Mouse (Mus musculus): Measurements from ENCODE around the gene Cerk. TPM values are rescaled to one million over a fixed set of nuclear protein-coding genes. Genes with fewer than 3 reads are reported as not detected.

Gene Cerk
- polyA plus RNA-seq (2014; fragmentation: Nextera tagmentation; extraction: Ambion mirVana): 27.0 and 36.8 TPM in 2 replicates

- Histone ChIP-seq H3K27ac (ENCODE audit: low read depth, low read length) (peak within 1 kb of the TSS; percentile 96), H3K9me3 (ENCODE audit: control insufficient read depth, low read length) (no peaks in the 10 kb centered on the region), H3K4me1 (ENCODE audit: control insufficient read depth, insufficient read depth, low read length) (peaks cover 35% of the 10 kb centered on the region), H3K4me3 (ENCODE audit: low read depth, low read length) (peak within 1 kb of the TSS; percentile 92), H3K27me3 (ENCODE audit: control insufficient read depth, insufficient read depth, low read length) (no peaks in the 10 kb centered on the region; the same call in 1 of the 2 replicates), H3K4me2 (ENCODE audit: low read depth, low read length) (peak within 1 kb of the TSS; percentile 84), H3K9ac (replicated peaks; ENCODE audit: low read depth, low read length) (peak within 1 kb of the TSS; percentile 98), H3K36me3 (ENCODE audit: control insufficient read depth, insufficient read depth, low read length) (no peaks in the 10 kb centered on the region)
- 3% methylated on average over 40 of the region's 43 CpGs for WGBS
- ATAC-seq (ENCODE audit: low read depth): peak; percentile 68
Measured at GRCm38 (mm10) chr15:86185689-86186569, at the start of gene Cerk. Cerk (minus strand) TSS chr15:86186141.

- H3K4me3 ChIP-seq (ENCODE audit: low read depth, low read length): no peak overlapping the region
- 0 out of 2 replicates have a peak, but pooled peaks cover 4% of the 10 kb centered on the region for H3K4me1 ChIP-seq (ENCODE audit: control insufficient read depth, insufficient read depth, low read length)
- H3K4me2 ChIP-seq (ENCODE audit: low read depth, low read length): no peak overlapping the region
- no peaks in the 10 kb centered on the region for H3K36me3 ChIP-seq (ENCODE audit: control insufficient read depth, insufficient read depth, low read length)
- WGBS: 86% methylated on average over 22 of the region's 22 CpGs
- no peaks in the 10 kb centered on the region for H3K27me3 ChIP-seq (ENCODE audit: control insufficient read depth, insufficient read depth, low read length)
- H3K27ac ChIP-seq (ENCODE audit: low read depth, low read length): no peak overlapping the region
- H3K9ac ChIP-seq (replicated peaks; ENCODE audit: low read depth, low read length): no peak overlapping the region
- no peaks in the 10 kb centered on the region for H3K9me3 ChIP-seq (ENCODE audit: control insufficient read depth, low read length)
- no peak for ATAC-seq (ENCODE audit: low read depth)
Measured at GRCm38 (mm10) chr15:86234517-86235441, 48.8 kb upstream of the Cerk start.

- ATAC-seq (ENCODE audit: low read depth): no peak
- Histone ChIP-seq H3K9me3 (ENCODE audit: control insufficient read depth, low read length) (no peaks in the 10 kb centered on the region), H3K27me3 (ENCODE audit: control insufficient read depth, insufficient read depth, low read length) (no peaks in the 10 kb centered on the region), H3K36me3 (ENCODE audit: control insufficient read depth, insufficient read depth, low read length) (no peaks in the 10 kb centered on the region), H3K4me1 (ENCODE audit: control insufficient read depth, insufficient read depth, low read length) (0 out of 2 replicates have a peak, but pooled peaks cover 4% of the 10 kb centered on the region), H3K27ac (ENCODE audit: low read depth, low read length) (no peak overlapping the region), H3K4me3 (ENCODE audit: low read depth, low read length) (no peak overlapping the region), H3K9ac (replicated peaks; ENCODE audit: low read depth, low read length) (no peak overlapping the region), H3K4me2 (ENCODE audit: low read depth, low read length) (no peak overlapping the region)
- 93% methylated on average over 5 of the region's 5 CpGs for WGBS
Measured at GRCm38 (mm10) chr15:86234001-86234400, 48.1 kb upstream of the Cerk start.

GRCm38 (mm10) chr15:86231831-86232512 is 46.0 kb upstream of the Cerk start:
- WGBS: 43% methylated on average over 7 of the region's 7 CpGs
- Histone ChIP-seq H3K27me3 (ENCODE audit: control insufficient read depth, insufficient read depth, low read length) (no peaks in the 10 kb centered on the region), H3K9ac (replicated peaks; ENCODE audit: low read depth, low read length) (no peak overlapping the region), H3K4me1 (ENCODE audit: control insufficient read depth, insufficient read depth, low read length) (0 out of 2 replicates have a peak, but pooled peaks cover 4% of the 10 kb centered on the region), H3K4me2 (ENCODE audit: low read depth, low read length) (no peak overlapping the region), H3K4me3 (ENCODE audit: low read depth, low read length) (no peak overlapping the region), H3K36me3 (ENCODE audit: control insufficient read depth, insufficient read depth, low read length) (no peaks in the 10 kb centered on the region), H3K9me3 (ENCODE audit: control insufficient read depth, low read length) (no peaks in the 10 kb centered on the region), H3K27ac (ENCODE audit: low read depth, low read length) (no peak overlapping the region)
- ATAC-seq (ENCODE audit: low read depth): no peak

GRCm38 (mm10) chr15:86231170-86231569 is 45.2 kb upstream of the Cerk start:
- 88% methylated on average over 1 of the region's 1 CpGs for WGBS
- H3K4me2 ChIP-seq (ENCODE audit: low read depth, low read length): no peak overlapping the region
- no peak overlapping the region for H3K9ac ChIP-seq (replicated peaks; ENCODE audit: low read depth, low read length)
- no peak for ATAC-seq (ENCODE audit: low read depth)
- H3K9me3 ChIP-seq (ENCODE audit: control insufficient read depth, low read length): no peaks in the 10 kb centered on the region
- no peak overlapping the region for H3K4me3 ChIP-seq (ENCODE audit: low read depth, low read length)
- H3K27ac ChIP-seq (ENCODE audit: low read depth, low read length): no peak overlapping the region
- H3K27me3 ChIP-seq (ENCODE audit: control insufficient read depth, insufficient read depth, low read length): no peaks in the 10 kb centered on the region
- H3K4me1 ChIP-seq (ENCODE audit: control insufficient read depth, insufficient read depth, low read length): 0 out of 2 replicates have a peak, but pooled peaks cover 4% of the 10 kb centered on the region
- no peaks in the 10 kb centered on the region for H3K36me3 ChIP-seq (ENCODE audit: control insufficient read depth, insufficient read depth, low read length)

GRCm38 (mm10) chr15:86229623-86230022 is 43.7 kb upstream of the Cerk start:
- H3K27ac ChIP-seq (ENCODE audit: low read depth, low read length): no peak overlapping the region
- no peak for ATAC-seq (ENCODE audit: low read depth)
- H3K27me3 ChIP-seq (ENCODE audit: control insufficient read depth, insufficient read depth, low read length): no peaks in the 10 kb centered on the region
- H3K9me3 ChIP-seq (ENCODE audit: control insufficient read depth, low read length): no peaks in the 10 kb centered on the region
- WGBS: 79% methylated on average over 11 of the region's 11 CpGs
- no peaks in the 10 kb centered on the region for H3K36me3 ChIP-seq (ENCODE audit: control insufficient read depth, insufficient read depth, low read length)
- no peak overlapping the region for H3K9ac ChIP-seq (replicated peaks; ENCODE audit: low read depth, low read length)
- 0 out of 2 replicates have a peak, but pooled peaks cover 4% of the 10 kb centered on the region for H3K4me1 ChIP-seq (ENCODE audit: control insufficient read depth, insufficient read depth, low read length)
- H3K4me2 ChIP-seq (ENCODE audit: low read depth, low read length): no peak overlapping the region
- H3K4me3 ChIP-seq (ENCODE audit: low read depth, low read length): no peak overlapping the region

- no peak overlapping the region for H3K9ac ChIP-seq (replicated peaks; ENCODE audit: low read depth, low read length)
- no peak for ATAC-seq (ENCODE audit: low read depth)
- H3K36me3 ChIP-seq (ENCODE audit: control insufficient read depth, insufficient read depth, low read length): no peaks in the 10 kb centered on the region
- no peak overlapping the region for H3K4me3 ChIP-seq (ENCODE audit: low read depth, low read length)
- H3K9me3 ChIP-seq (ENCODE audit: control insufficient read depth, low read length): no peaks in the 10 kb centered on the region
- no peak overlapping the region for H3K4me2 ChIP-seq (ENCODE audit: low read depth, low read length)
- WGBS: 83% methylated on average over 8 of the region's 8 CpGs
- no peak overlapping the region for H3K27ac ChIP-seq (ENCODE audit: low read depth, low read length)
- no peaks in the 10 kb centered on the region for H3K27me3 ChIP-seq (ENCODE audit: control insufficient read depth, insufficient read depth, low read length)
- H3K4me1 ChIP-seq (ENCODE audit: control insufficient read depth, insufficient read depth, low read length): 0 out of 2 replicates have a peak, but pooled peaks cover 4% of the 10 kb centered on the region
Measured at GRCm38 (mm10) chr15:86229088-86229487, 43.1 kb upstream of the Cerk start.

GRCm38 (mm10) chr15:86228186-86228585 is 42.2 kb upstream of the Cerk start:
- H3K9ac ChIP-seq (replicated peaks; ENCODE audit: low read depth, low read length): no peak overlapping the region
- WGBS: 40% methylated on average over 3 of the region's 3 CpGs

More at GRCm38 (mm10) chr15:86228186-86228585, 42.2 kb upstream of the Cerk start:
- no peak for ATAC-seq (ENCODE audit: low read depth)
- Histone ChIP-seq H3K4me3 (ENCODE audit: low read depth, low read length) (no peak overlapping the region), H3K27me3 (ENCODE audit: control insufficient read depth, insufficient read depth, low read length) (no peaks in the 10 kb centered on the region), H3K9me3 (ENCODE audit: control insufficient read depth, low read length) (no peaks in the 10 kb centered on the region), H3K4me1 (ENCODE audit: control insufficient read depth, insufficient read depth, low read length) (0 out of 2 replicates have a peak, but pooled peaks cover 4% of the 10 kb centered on the region), H3K36me3 (ENCODE audit: control insufficient read depth, insufficient read depth, low read length) (no peaks in the 10 kb centered on the region), H3K27ac (ENCODE audit: low read depth, low read length) (no peak overlapping the region), H3K4me2 (ENCODE audit: low read depth, low read length) (no peak overlapping the region)

Data from neural tube, embryonic 14.5 days (tissue).